Mouse (Mus musculus): ENCODE measurements around the gene Creb5. TPM values are rescaled to one million over a fixed set of nuclear protein-coding genes. Genes with fewer than 3 reads are reported as not detected.

The Creb5 gene
- total RNA-seq, 2 experiments from 2014 or later, result 2.9 to 4.7 TPM

GRCm38 (mm10) chr6:53621295-53621694 is 334.2 kb downstream of the Creb5 start:
- no peak for DNase-seq (ENCODE audit: extremely low spot score in 1 of 2, low spot score in 2 of 2)
- Histone ChIP-seq H3K27ac (no peak overlapping the region), H3K4me3 (no peak overlapping the region)
- TF ChIP-seq CTCF (IDR thresholded peaks at IDR 0.05), result no peak
- intact Hi-C loops (cut with DNase I), result no loop called here

- intact Hi-C loops (cut with DNase I), result no loop called here
- Histone ChIP-seq H3K4me3 (no peak overlapping the region), H3K27ac (no peak overlapping the region)
- no peak for DNase-seq (ENCODE audit: extremely low spot score in 1 of 2, low spot score in 2 of 2)
- no peak for TF ChIP-seq CTCF (IDR thresholded peaks at IDR 0.05)
These were observed 337.6 kb downstream of the Creb5 start for GRCm38 (mm10) chr6:53624455-53625276.

DNA sequence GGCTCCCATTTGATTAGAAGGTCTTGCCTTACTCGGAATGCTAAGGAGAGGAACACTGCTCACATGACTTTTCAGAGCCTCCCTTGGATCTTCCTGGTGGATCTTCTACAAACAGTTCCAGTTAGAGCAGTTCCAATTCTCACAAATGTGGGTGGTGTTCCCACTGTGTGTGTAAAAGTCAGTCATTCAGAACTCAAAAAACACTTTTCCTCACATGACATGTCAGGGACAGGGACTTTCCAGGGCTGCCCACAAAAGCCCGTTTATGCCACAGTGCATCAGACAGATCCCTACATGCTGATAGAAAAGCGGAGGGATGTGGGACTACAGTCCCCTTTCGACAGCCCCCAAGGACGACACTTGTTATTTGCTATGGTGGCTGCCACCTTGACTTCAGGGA is 339.0 kb downstream of the Creb5 start:
- intact Hi-C loops (cut with DNase I), result no loop called here
- Histone ChIP-seq H3K4me3 (no peak overlapping the region), H3K27ac (no peak overlapping the region)
- no peak for DNase-seq (ENCODE audit: extremely low spot score in 1 of 2, low spot score in 2 of 2)
- no peak for TF ChIP-seq CTCF (IDR thresholded peaks at IDR 0.05)

GRCm38 (mm10) chr6:53628714-53629113 is 341.6 kb downstream of the Creb5 start:
- TF ChIP-seq CTCF (IDR thresholded peaks at IDR 0.05), result no peak
- Histone ChIP-seq H3K27ac (no peak overlapping the region), H3K4me3 (no peak overlapping the region)
- no peak for DNase-seq (ENCODE audit: extremely low spot score in 1 of 2, low spot score in 2 of 2)
- intact Hi-C loops (cut with DNase I), result no loop called here

DNA sequence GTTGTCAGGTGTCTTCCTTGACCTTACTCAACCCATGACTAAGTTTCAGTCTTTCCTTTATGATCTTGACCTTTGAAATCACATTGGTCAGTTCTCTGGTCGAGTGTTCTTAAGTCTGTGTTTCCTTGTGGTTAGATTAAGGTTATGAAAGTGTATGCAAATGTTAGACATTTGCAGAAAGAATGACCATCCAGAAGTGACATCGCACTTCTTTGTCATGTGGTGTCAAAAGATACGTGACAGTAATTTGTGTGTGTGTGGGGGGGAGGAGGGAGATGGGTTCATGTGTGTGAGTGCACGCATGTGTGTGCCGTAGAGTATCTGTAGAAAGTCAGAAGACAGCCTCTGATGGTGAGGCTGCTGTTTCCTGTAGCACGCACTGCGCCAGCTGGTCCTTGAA is 348.4 kb downstream of the Creb5 start:
- Histone ChIP-seq H3K4me3 (no peak overlapping the region), H3K27ac (no peak overlapping the region)
- TF ChIP-seq CTCF (IDR thresholded peaks at IDR 0.05), result no peak
- no peak for DNase-seq (ENCODE audit: extremely low spot score in 1 of 2, low spot score in 2 of 2)
- intact Hi-C loops (cut with DNase I), result no loop called here

GRCm38 (mm10) chr6:53637356-53638351 is 350.6 kb downstream of the Creb5 start:
- intact Hi-C loops (cut with DNase I), result no loop called here
- no peak overlapping the region for H3K4me3 ChIP-seq
- DNase-seq (ENCODE audit: extremely low spot score in 1 of 2, low spot score in 2 of 2), result peak; percentile 15 to 27
- H3K27ac ChIP-seq, result peak overlapping the region; percentile 67
- TF ChIP-seq CTCF (IDR thresholded peaks at IDR 0.05), result no peak

GRCm38 (mm10) chr6:53641633-53642605 is 354.8 kb downstream of the Creb5 start:
- TF ChIP-seq CTCF (IDR thresholded peaks at IDR 0.05), result no peak
- H3K4me3 ChIP-seq, result peak overlapping the region; percentile 9; the same call in 1 of the 2 replicates
- intact Hi-C loops (cut with DNase I), result no loop called here
- H3K27ac ChIP-seq, result no peak overlapping the region
- no peak for DNase-seq (ENCODE audit: extremely low spot score in 1 of 2, low spot score in 2 of 2)

DNA sequence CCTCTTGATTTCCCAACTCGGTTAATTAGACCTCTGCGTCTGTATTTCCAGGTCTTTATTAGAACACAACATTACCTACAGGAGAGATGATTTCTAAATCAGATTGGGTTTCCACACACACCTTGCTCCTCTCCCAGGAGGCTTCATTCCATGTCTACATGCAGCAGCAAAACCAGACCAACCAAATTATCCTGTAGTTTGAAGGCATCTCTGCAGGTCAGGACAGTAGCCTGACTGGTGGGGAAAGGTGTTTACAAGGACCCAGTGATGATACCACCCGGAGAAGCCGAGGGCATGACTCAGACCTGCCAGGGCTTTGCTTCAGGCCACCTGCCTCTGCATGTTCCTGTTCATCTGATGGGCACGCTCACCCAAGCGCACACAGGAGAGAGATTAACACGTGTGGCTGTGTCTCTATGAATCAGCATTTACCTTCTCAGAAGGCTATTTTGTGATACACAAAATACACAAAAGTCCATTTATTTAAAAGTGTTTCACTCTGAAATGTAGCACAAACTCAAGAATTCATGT is 355.8 kb downstream of the Creb5 start:
- TF ChIP-seq CTCF (IDR thresholded peaks at IDR 0.05), result no peak
- no peak overlapping the region for H3K4me3 ChIP-seq
- no peak for DNase-seq (ENCODE audit: extremely low spot score in 1 of 2, low spot score in 2 of 2)
- H3K27ac ChIP-seq, result no peak overlapping the region
- intact Hi-C loops (cut with DNase I), result no loop called here

DNA sequence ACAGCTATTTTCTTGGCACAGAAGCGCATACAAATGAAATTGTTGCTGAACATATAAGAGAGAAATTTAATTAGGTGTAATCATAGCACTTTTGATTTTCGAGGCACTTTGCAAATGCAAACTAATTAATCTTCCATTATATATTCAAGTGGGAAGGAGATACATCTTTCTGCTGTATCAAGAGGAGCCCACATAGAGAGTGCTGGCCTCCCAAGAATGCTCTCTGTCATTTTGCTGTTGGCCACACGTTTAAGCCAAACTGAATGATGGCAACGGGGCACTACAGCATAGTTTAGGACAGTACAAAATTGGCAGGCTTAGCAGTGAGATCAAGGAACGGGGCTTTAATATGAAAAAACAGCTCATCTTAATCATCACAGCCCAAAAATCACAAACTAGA is 356.4 kb downstream of the Creb5 start:
- TF ChIP-seq CTCF (IDR thresholded peaks at IDR 0.05), result no peak
- intact Hi-C loops (cut with DNase I), result no loop called here
- no peak for DNase-seq (ENCODE audit: extremely low spot score in 1 of 2, low spot score in 2 of 2)
- no peak overlapping the region for H3K27ac ChIP-seq
- H3K4me3 ChIP-seq, result no peak overlapping the region

GRCm38 (mm10) chr6:53644056-53644455 is 357.0 kb downstream of the Creb5 start:
- intact Hi-C loops (cut with DNase I), result no loop called here
- Histone ChIP-seq H3K27ac (no peak overlapping the region), H3K4me3 (no peak overlapping the region)
- DNase-seq (ENCODE audit: extremely low spot score in 1 of 2, low spot score in 2 of 2), result no peak
- no peak for TF ChIP-seq CTCF (IDR thresholded peaks at IDR 0.05)

- TF ChIP-seq CTCF (IDR thresholded peaks at IDR 0.05), result no peak
- Histone ChIP-seq H3K4me3 (no peak overlapping the region), H3K27ac (no peak overlapping the region)
- intact Hi-C loops (cut with DNase I), result no loop called here
- DNase-seq (ENCODE audit: extremely low spot score in 1 of 2, low spot score in 2 of 2), result no peak
These were observed 357.9 kb downstream of the Creb5 start for GRCm38 (mm10) chr6:53644971-53645370.

All from left cerebral cortex, adult 2 months (tissue).